Mouse (Mus musculus) hindbrain, embryonic 15.5 days (tissue): ENCODE results near the gene Gipc1. TPM values are rescaled to one million over a fixed set of nuclear protein-coding genes. Genes with fewer than 3 reads are reported as not detected.

ENCODE experiments used
- ATAC-seq: fragments of 200-750 bp; cut with Nextera tagmentation; 2 replicates; pipeline ENCODE4 v1.8.0; 2017; ENCODE audit warnings: low read depth, moderate number of reproducible peaks, moderate TSS enrichment; ENCODE audit not compliant: low FRiP score
- H3K27ac ChIP-seq: fragments of 300-500 bp; sonication (generic); replicated peaks from 2 replicates; pipeline ENCODE4 v1.5.1; 2015; ENCODE audit warnings: mild to moderate bottlenecking, inconsistent platforms
- H3K27me3 ChIP-seq: fragments of 300-500 bp; sonication (generic); 2 replicates; pipeline ENCODE4 v1.6.1; 2015; ENCODE audit warnings: control low read depth, inconsistent platforms
- H3K36me3 ChIP-seq: fragments of 300-500 bp; sonication (generic); 2 replicates; pipeline ENCODE4 v1.6.1; 2015; ENCODE audit warnings: control low read depth, inconsistent platforms
- H3K4me1 ChIP-seq: fragments of 300-500 bp; sonication (generic); replicated peaks from 2 replicates; pipeline ENCODE4 v1.6.1; 2015; ENCODE audit warnings: control low read depth, inconsistent platforms
- H3K4me2 ChIP-seq: fragments of 300-500 bp; sonication (generic); 2 replicates; pipeline ENCODE4 v1.6.1; 2015; ENCODE audit warnings: moderate library complexity, mild to moderate bottlenecking, inconsistent platforms
- H3K4me3 ChIP-seq: fragments of 300-500 bp; sonication (generic); 2 replicates; pipeline ENCODE4 v1.5.1; 2015; ENCODE audit warnings: mild to moderate bottlenecking, inconsistent platforms
- H3K9ac ChIP-seq: fragments of 300-500 bp; sonication (generic); 2 replicates; pipeline ENCODE4 v1.6.1; 2015; ENCODE audit warnings: inconsistent platforms
- H3K9me3 ChIP-seq: fragments of 300-500 bp; sonication (generic); 2 replicates; pipeline ENCODE4 v1.6.1; 2016; ENCODE audit warnings: control low read depth, inconsistent platforms
- WGBS: fragments of 180-500 bp; shearing (Covaris S2); methylation state at CpG from one replicate; pipeline ENCODE4 v1.1.7; 2015; 5-methylcytosine and 5-hydroxymethylcytosine counted together
- polyA plus RNA-seq: library from polyadenylated mRNA; unstranded; fragments of >200 nt; fragmentation: Nextera tagmentation; extraction: Ambion mirVana; gene quantifications from 2 replicates; pipeline ENCODE4 v1.2.1, GENCODE M21; 2015

The Gipc1 gene
- polyA plus RNA-seq, 1 experiment from 2014 or later: 133 TPM

DNA sequence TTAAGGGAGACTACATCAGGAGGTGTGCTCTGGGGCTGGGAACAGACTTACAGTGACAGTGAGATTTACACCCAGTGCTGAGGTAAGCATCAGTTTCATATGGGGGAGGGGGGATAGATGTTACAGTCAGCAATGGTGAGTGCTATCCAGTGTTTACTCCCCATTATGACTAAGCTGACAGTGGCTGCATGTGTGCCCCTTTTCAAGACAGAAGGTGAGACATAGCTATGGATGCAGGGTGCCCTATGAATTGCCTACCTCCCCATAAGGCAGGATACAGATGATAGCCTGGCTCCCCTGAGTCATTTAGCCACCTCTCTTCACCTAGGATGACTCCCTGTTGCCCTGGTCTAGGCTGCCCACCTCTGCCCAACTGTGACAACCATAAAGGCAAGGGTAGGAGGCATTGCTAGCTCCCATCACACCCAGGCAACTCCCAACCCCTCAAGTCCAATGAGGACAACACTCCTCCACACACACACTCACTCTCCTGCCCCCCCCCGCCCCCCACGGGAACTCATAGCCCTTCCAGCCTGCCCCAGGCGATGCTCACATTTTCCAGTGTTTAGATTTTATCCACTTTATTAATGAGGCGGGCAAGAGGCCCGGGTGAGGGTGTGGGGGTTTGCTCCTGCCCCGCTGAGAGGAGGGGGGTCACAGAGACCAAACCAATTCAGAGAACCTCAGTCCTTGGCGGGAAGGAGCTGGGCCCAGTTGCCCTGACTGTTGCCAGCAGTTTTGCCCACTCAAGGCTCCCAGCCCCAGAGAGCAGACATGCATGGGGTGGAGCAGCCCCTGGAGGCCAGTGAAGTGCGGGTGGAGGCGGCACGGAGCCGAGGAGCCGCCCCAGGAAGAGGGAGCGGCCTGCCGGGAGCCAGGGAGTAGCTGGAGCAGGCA, 13.7 kb downstream of the Gipc1 start, which contains the start of gene Ptger1:
Ptger1 (plus strand) TSS at position 710 of the 897 bp plus-strand sequence.
- Histone ChIP-seq H3K27me3 (no peaks in the 10 kb centered on the region), H3K4me1 (peaks cover 48% of the 10 kb centered on the region), H3K36me3 (peaks cover 13% of the 10 kb centered on the region), H3K4me2 (no peak within 1 kb of the TSS), H3K27ac (peak within 1 kb of the TSS; percentile 5; the same call in 1 of the 2 replicates), H3K4me3 (no peak within 1 kb of the TSS), H3K9ac (no peak within 1 kb of the TSS), H3K9me3 (no peaks in the 10 kb centered on the region)
- no peak for ATAC-seq
- 41% methylated on average over 14 of the region's 14 CpGs for WGBS

DNA sequence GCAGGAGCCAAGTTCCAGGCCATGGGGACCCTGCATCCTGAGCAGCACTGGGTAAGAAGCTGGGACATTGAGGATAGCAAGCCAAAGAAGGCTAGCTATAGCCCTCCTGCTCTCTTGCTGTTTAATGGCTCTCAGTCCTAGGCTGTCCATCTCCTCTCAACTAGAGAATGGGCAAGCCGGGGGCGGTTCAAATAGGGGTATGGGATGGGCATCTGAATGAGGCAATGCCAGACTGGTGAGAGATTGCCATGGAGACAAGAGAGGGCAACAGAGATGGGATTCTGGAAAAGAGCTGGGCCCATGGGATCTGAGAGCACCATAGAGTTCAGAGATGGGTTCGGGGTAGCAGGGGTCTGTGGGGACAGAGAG, 14.4 kb downstream of the Gipc1 start:
- no peaks in the 10 kb centered on the region for H3K9me3 ChIP-seq
- H3K36me3 ChIP-seq: peaks cover 19% of the 10 kb centered on the region
- H3K27ac ChIP-seq: peak overlapping the region; percentile 5; the same call in 1 of the 2 replicates

GRCm38 (mm10) chr8:83667526-83667925, 15.0 kb downstream of the Gipc1 start:
- Histone ChIP-seq H3K36me3 (peaks cover 26% of the 10 kb centered on the region), H3K4me1 (peaks cover 37% of the 10 kb centered on the region), H3K27ac (peak overlapping the region; percentile 57; the same call in 1 of the 2 replicates), H3K4me3 (no peak overlapping the region), H3K27me3 (no peaks in the 10 kb centered on the region), H3K4me2 (peak overlapping the region; percentile 66), H3K9me3 (no peaks in the 10 kb centered on the region), H3K9ac (no peak overlapping the region)
- no peak for ATAC-seq
- WGBS: 81% methylated on average over 10 of the region's 10 CpGs

More for the DNA sequence above, 14.4 kb downstream of the Gipc1 start:
- H3K27me3 ChIP-seq: no peaks in the 10 kb centered on the region
- no peak overlapping the region for H3K4me3 ChIP-seq
- no peak overlapping the region for H3K9ac ChIP-seq
- ATAC-seq: no peak
- no peak overlapping the region for H3K4me2 ChIP-seq
- 75% methylated on average over 3 of the region's 3 CpGs for WGBS
- H3K4me1 ChIP-seq: peaks cover 43% of the 10 kb centered on the region

DNA sequence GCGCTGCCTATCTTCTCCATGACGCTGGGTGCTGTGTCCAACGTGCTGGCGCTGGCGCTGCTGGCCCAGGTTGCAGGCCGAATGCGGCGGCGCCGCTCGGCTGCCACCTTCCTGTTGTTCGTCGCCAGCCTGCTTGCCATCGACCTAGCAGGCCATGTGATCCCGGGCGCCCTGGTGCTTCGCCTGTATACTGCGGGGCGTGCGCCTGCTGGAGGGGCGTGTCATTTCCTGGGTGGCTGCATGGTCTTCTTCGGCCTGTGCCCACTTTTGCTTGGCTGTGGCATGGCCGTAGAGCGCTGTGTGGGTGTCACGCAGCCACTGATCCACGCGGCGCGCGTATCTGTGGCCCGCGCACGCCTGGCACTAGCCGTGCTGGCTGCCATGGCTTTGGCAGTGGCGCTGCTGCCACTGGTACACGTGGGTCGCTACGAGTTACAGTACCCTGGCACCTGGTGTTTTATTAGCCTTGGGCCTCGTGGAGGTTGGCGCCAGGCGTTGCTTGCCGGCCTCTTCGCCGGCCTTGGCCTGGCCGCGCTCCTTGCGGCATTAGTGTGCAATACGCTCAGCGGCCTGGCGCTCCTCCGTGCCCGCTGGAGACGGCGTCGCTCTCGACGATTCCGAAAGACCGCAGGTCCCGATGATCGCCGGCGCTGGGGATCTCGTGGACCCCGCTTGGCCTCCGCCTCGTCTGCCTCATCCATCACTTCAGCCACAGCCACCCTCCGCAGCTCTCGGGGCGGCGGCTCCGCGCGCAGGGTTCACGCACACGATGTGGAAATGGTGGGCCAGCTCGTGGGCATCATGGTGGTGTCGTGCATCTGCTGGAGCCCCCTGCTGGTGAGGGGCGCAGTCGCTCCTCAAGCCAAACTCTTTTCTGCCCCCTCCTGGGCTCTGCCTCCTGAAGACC, 15.8 kb downstream of the Gipc1 start:
- Histone ChIP-seq H3K9me3 (no peaks in the 10 kb centered on the region), H3K36me3 (peaks cover 33% of the 10 kb centered on the region), H3K27ac (peak overlapping the region; percentile 57), H3K4me1 (peaks cover 35% of the 10 kb centered on the region), H3K9ac (peak overlapping the region; percentile 38), H3K27me3 (no peaks in the 10 kb centered on the region), H3K4me3 (peak overlapping the region; percentile 32), H3K4me2 (peak overlapping the region; percentile 66)
- WGBS: 20% methylated on average over 80 of the region's 80 CpGs
- ATAC-seq: peak; percentile 46

DNA sequence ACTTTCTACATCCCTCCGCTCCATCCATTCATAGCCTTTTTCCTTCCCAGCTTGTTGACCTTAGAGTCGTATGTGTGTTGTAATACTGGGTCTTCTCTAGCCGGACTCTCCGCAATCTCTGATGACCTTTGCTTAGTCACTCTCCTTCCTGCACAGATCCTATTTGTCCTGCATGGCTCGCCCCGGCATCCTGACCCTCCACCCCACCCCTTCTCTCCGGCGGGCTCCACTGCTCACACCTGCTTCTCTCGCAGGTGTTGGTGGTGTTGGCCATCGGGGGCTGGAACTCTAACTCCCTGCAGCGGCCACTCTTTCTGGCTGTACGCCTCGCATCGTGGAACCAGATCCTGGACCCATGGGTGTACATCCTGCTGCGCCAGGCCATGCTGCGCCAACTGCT, 16.5 kb downstream of the Gipc1 start:
- Histone ChIP-seq H3K4me2 (peak overlapping the region; percentile 66; the same call in 1 of the 2 replicates), H3K4me1 (peaks cover 35% of the 10 kb centered on the region), H3K4me3 (no peak overlapping the region), H3K9ac (no peak overlapping the region), H3K9me3 (no peaks in the 10 kb centered on the region), H3K27me3 (no peaks in the 10 kb centered on the region), H3K36me3 (peaks cover 35% of the 10 kb centered on the region), H3K27ac (no peak overlapping the region)
- WGBS: 78% methylated on average over 16 of the region's 16 CpGs
- no peak for ATAC-seq

DNA sequence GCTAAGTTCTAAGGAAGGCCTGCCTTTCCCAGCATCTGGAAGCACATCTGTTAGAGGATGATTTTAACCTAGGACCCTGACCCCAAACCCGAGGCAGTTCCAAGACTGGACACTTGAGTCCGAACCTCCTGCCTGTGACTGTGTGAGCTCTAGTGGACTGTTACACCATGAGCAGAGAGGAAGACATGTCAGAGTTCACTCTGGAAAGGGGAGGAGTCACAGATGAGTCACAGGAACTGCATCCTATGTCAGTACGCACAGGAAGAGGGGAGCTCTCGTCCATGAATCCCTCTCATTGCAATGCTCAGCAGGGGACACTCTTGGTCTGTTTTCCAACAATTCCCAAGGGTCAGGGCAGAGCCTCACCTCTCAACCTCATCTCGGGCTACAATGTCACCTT, 20.5 kb downstream of the Gipc1 start:
- H3K9ac ChIP-seq: no peak overlapping the region
- no peaks in the 10 kb centered on the region for H3K9me3 ChIP-seq
- 62% methylated on average over 5 of the region's 5 CpGs for WGBS
- no peak for ATAC-seq
- peaks cover 8% of the 10 kb centered on the region for H3K4me1 ChIP-seq
- no peak overlapping the region for H3K4me3 ChIP-seq
- H3K27me3 ChIP-seq: no peaks in the 10 kb centered on the region
- H3K4me2 ChIP-seq: no peak overlapping the region
- no peak overlapping the region for H3K27ac ChIP-seq
- H3K36me3 ChIP-seq: peaks cover 59% of the 10 kb centered on the region

GRCm38 (mm10) chr8:83674497-83674896, 22.0 kb downstream of the Gipc1 start:
- H3K36me3 ChIP-seq: peaks cover 75% of the 10 kb centered on the region
- no peak for ATAC-seq
- H3K27ac ChIP-seq: no peak overlapping the region
- no peaks in the 10 kb centered on the region for H3K27me3 ChIP-seq
- no peak overlapping the region for H3K4me3 ChIP-seq
- H3K9me3 ChIP-seq: no peaks in the 10 kb centered on the region
- H3K4me1 ChIP-seq: no peaks in the 10 kb centered on the region
- H3K4me2 ChIP-seq: no peak overlapping the region
- H3K9ac ChIP-seq: no peak overlapping the region
- WGBS: 91% methylated on average over 5 of the region's 5 CpGs

GRCm38 (mm10) chr8:83679866-83680265, 27.4 kb downstream of the Gipc1 start:
- Histone ChIP-seq H3K4me3 (no peak overlapping the region), H3K27me3 (no peaks in the 10 kb centered on the region), H3K36me3 (peaks cover 91% of the 10 kb centered on the region), H3K4me2 (no peak overlapping the region), H3K4me1 (no peaks in the 10 kb centered on the region), H3K9me3 (no peaks in the 10 kb centered on the region), H3K9ac (no peak overlapping the region), H3K27ac (no peak overlapping the region)
- 93% methylated on average over 12 of the region's 12 CpGs for WGBS
- no peak for ATAC-seq

- WGBS: 88% methylated on average over 5 of the region's 5 CpGs
- H3K9me3 ChIP-seq: no peaks in the 10 kb centered on the region
- H3K27me3 ChIP-seq: no peaks in the 10 kb centered on the region
- no peak overlapping the region for H3K4me3 ChIP-seq
- H3K4me1 ChIP-seq: no peaks in the 10 kb centered on the region
- no peak for ATAC-seq
- H3K27ac ChIP-seq: no peak overlapping the region
- no peak overlapping the region for H3K9ac ChIP-seq
- peaks cover 86% of the 10 kb centered on the region for H3K36me3 ChIP-seq
- H3K4me2 ChIP-seq: no peak overlapping the region
These were observed 28.1 kb downstream of the Gipc1 start for GRCm38 (mm10) chr8:83680603-83681002.

DNA sequence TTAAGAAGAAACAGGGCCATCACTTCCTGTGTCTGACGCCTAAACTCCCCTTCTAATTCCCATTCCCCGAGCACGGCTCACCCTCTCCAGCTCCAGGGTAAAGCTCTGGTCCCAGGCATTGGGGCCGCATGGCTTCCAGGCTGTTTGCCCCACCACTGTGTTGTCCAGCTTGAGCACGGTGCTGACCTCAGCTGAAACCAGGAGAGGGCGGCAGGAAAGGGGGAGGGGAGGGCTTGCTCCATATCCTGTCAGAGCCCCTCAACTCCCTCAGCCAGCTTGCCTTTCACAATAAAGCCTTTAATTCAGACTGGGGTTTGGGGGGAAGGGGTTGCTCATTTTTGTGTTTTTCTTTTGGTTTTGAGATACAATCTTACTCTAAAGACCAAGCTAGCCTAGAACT, 28.6 kb downstream of the Gipc1 start:
- Histone ChIP-seq H3K36me3 (peaks cover 86% of the 10 kb centered on the region), H3K9me3 (no peaks in the 10 kb centered on the region), H3K4me1 (no peaks in the 10 kb centered on the region), H3K9ac (no peak overlapping the region), H3K4me2 (no peak overlapping the region), H3K27me3 (no peaks in the 10 kb centered on the region), H3K4me3 (no peak overlapping the region), H3K27ac (no peak overlapping the region)
- WGBS: 49% methylated on average over 6 of the region's 6 CpGs
- no peak for ATAC-seq

DNA sequence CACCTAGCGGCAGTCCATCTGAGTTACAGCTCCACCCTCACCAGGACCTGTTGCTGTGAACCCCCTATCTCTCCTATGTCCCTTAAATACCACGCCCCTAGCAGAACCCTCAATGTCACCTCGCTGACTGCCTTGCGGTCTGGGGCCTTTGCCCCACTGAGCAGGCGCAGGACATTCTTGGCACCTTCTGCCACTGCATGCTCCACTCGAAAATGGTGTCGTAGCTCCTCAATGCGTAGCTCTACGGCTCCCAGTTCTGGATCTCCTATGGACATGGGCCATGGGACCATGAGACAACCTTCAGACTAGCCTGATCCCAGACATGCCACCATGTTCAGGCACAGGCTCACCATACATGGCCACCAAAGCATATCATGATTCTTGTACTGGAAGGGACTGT, 32.0 kb downstream of the Gipc1 start:
- no peak overlapping the region for H3K4me2 ChIP-seq
- H3K27me3 ChIP-seq: no peaks in the 10 kb centered on the region
- no peak overlapping the region for H3K4me3 ChIP-seq
- H3K4me1 ChIP-seq: no peaks in the 10 kb centered on the region
- no peaks in the 10 kb centered on the region for H3K9me3 ChIP-seq
- WGBS: 97% methylated on average over 9 of the region's 9 CpGs
- H3K9ac ChIP-seq: no peak overlapping the region
- H3K36me3 ChIP-seq: peaks cover 60% of the 10 kb centered on the region
- ATAC-seq: no peak
- no peak overlapping the region for H3K27ac ChIP-seq

GRCm38 (mm10) chr8:83689264-83689663, 36.8 kb downstream of the Gipc1 start:
- H3K27ac ChIP-seq: no peak overlapping the region
- no peaks in the 10 kb centered on the region for H3K4me1 ChIP-seq
- no peaks in the 10 kb centered on the region for H3K9me3 ChIP-seq
- 92% methylated on average over 6 of the region's 6 CpGs for WGBS
- peaks cover 46% of the 10 kb centered on the region for H3K36me3 ChIP-seq
- H3K27me3 ChIP-seq: no peaks in the 10 kb centered on the region
- no peak overlapping the region for H3K9ac ChIP-seq
- H3K4me3 ChIP-seq: no peak overlapping the region
- ATAC-seq: no peak
- no peak overlapping the region for H3K4me2 ChIP-seq
